Mouse (Mus musculus): ENCODE results near the gene Hdac11. TPM values are rescaled to one million over a fixed set of nuclear protein-coding genes. Genes with fewer than 3 reads are reported as not detected.
A peak's percentile ranks its signal among the peaks of the same experiment; 100 is the strongest.
"Not testable (repeated sequence)": the region's sequence is repeated elsewhere in the genome, so short reads cannot be mapped to it uniquely, and the experiment has no call there.

Gene Hdac11
- total and polyA plus RNA-seq, 2 experiments from 2014 or later, result 55.2 to 121 TPM

- peak; percentile 95 for ATAC-seq (ENCODE audit: low FRiP score)
- WGBS, result under 1% methylated on average over 76 of the region's 93 CpGs
- H3K4me3 ChIP-seq (ENCODE audit: low read depth, low read length), result peak within 1 kb of the TSS; percentile 58
- peak; percentile 99 for DNase-seq (ENCODE audit: low spot score)
- 0 out of 2 replicates have a peak, but pooled peaks cover 12% of the 10 kb centered on the region for H3K4me1 ChIP-seq (ENCODE audit: insufficient read depth, low read length)
- no peaks in the 10 kb centered on the region for H3K9me3 ChIP-seq (ENCODE audit: low read length)
- no peaks in the 10 kb centered on the region for H3K27me3 ChIP-seq (ENCODE audit: insufficient read depth, low read length)
- H3K9ac ChIP-seq (replicated peaks; ENCODE audit: low read length, poor library complexity, severe bottlenecking), result peak within 1 kb of the TSS; percentile 69
- TF ChIP-seq CTCF (IDR thresholded peaks at IDR 0.05), result peak; percentile 80
- no peaks in the 10 kb centered on the region for H3K36me3 ChIP-seq (ENCODE audit: insufficient read depth, low read length)
- H3K27ac ChIP-seq (ENCODE audit: low read depth, low read length), result peak within 1 kb of the TSS; percentile 86
- H3K4me2 ChIP-seq (ENCODE audit: low read depth, low read length, poor library complexity, severe bottlenecking), result peak within 1 kb of the TSS; percentile 79
Observed at GRCm38 (mm10) chr6:91116244-91117145, 40.0 kb upstream of the Hdac11 start, which contains the start of gene Nup210. Gene Nup210, minus strand, starts transcription at chr6:91116829.

- peak overlapping the region; percentile 58 for H3K4me3 ChIP-seq (ENCODE audit: low read depth, low read length)
Observed at GRCm38 (mm10) chr6:91117149-91117548, 39.3 kb upstream of the Hdac11 start.

GRCm38 (mm10) chr6:91118526-91118925 is 37.9 kb upstream of the Hdac11 start:
- Histone ChIP-seq H3K9me3 (ENCODE audit: low read length) (no peaks in the 10 kb centered on the region), H3K4me1 (ENCODE audit: insufficient read depth, low read length) (0 out of 2 replicates have a peak, but pooled peaks cover 12% of the 10 kb centered on the region), H3K27me3 (ENCODE audit: insufficient read depth, low read length) (no peaks in the 10 kb centered on the region), H3K9ac (replicated peaks; ENCODE audit: low read length, poor library complexity, severe bottlenecking) (no peak overlapping the region), H3K4me2 (ENCODE audit: low read depth, low read length, poor library complexity, severe bottlenecking) (no peak overlapping the region), H3K36me3 (ENCODE audit: insufficient read depth, low read length) (no peaks in the 10 kb centered on the region), H3K4me3 (ENCODE audit: low read depth, low read length) (no peak overlapping the region), H3K27ac (ENCODE audit: low read depth, low read length) (no peak overlapping the region)
- no peak for DNase-seq (ENCODE audit: low spot score)
- no peak for ATAC-seq (ENCODE audit: low FRiP score)
- no peak for TF ChIP-seq CTCF (IDR thresholded peaks at IDR 0.05)

More at GRCm38 (mm10) chr6:91117149-91117548, 39.3 kb upstream of the Hdac11 start:
- WGBS, result 0% methylated on average over 9 of the region's 9 CpGs
- H3K9ac ChIP-seq (replicated peaks; ENCODE audit: low read length, poor library complexity, severe bottlenecking), result peak overlapping the region; percentile 69; the same call in 1 of the 2 replicates
- no peaks in the 10 kb centered on the region for H3K27me3 ChIP-seq (ENCODE audit: insufficient read depth, low read length)
- DNase-seq (ENCODE audit: low spot score), result peak; percentile 74
- peak overlapping the region; percentile 86 for H3K27ac ChIP-seq (ENCODE audit: low read depth, low read length)
- no peaks in the 10 kb centered on the region for H3K36me3 ChIP-seq (ENCODE audit: insufficient read depth, low read length)
- 0 out of 2 replicates have a peak, but pooled peaks cover 12% of the 10 kb centered on the region for H3K4me1 ChIP-seq (ENCODE audit: insufficient read depth, low read length)
- TF ChIP-seq CTCF (IDR thresholded peaks at IDR 0.05), result no peak
- peak; percentile 67 for ATAC-seq (ENCODE audit: low FRiP score)
- H3K9me3 ChIP-seq (ENCODE audit: low read length), result no peaks in the 10 kb centered on the region
- H3K4me2 ChIP-seq (ENCODE audit: low read depth, low read length, poor library complexity, severe bottlenecking), result peak overlapping the region; percentile 79

- no peak for ATAC-seq (ENCODE audit: low FRiP score)
- TF ChIP-seq CTCF (IDR thresholded peaks at IDR 0.05), result no peak
- H3K4me3 ChIP-seq (ENCODE audit: low read depth, low read length), result no peak overlapping the region
- no peaks in the 10 kb centered on the region for H3K36me3 ChIP-seq (ENCODE audit: insufficient read depth, low read length)
- WGBS, result 66% methylated on average over 2 of the region's 2 CpGs
- no peak for DNase-seq (ENCODE audit: low spot score)
- no peak overlapping the region for H3K4me2 ChIP-seq (ENCODE audit: low read depth, low read length, poor library complexity, severe bottlenecking)
- no peaks in the 10 kb centered on the region for H3K27me3 ChIP-seq (ENCODE audit: insufficient read depth, low read length)
- H3K9me3 ChIP-seq (ENCODE audit: low read length), result no peaks in the 10 kb centered on the region
- 0 out of 2 replicates have a peak, but pooled peaks cover 12% of the 10 kb centered on the region for H3K4me1 ChIP-seq (ENCODE audit: insufficient read depth, low read length)
- no peak overlapping the region for H3K9ac ChIP-seq (replicated peaks; ENCODE audit: low read length, poor library complexity, severe bottlenecking)
- H3K27ac ChIP-seq (ENCODE audit: low read depth, low read length), result no peak overlapping the region
Observed at GRCm38 (mm10) chr6:91120206-91120605, 36.3 kb upstream of the Hdac11 start.

- not testable (repeated sequence) for H3K27ac ChIP-seq (ENCODE audit: low read depth, low read length); H3K9me3 ChIP-seq (ENCODE audit: low read length); H3K9ac ChIP-seq (replicated peaks; ENCODE audit: low read length, poor library complexity, severe bottlenecking); H3K4me1 ChIP-seq (ENCODE audit: insufficient read depth, low read length); H3K27me3 ChIP-seq (ENCODE audit: insufficient read depth, low read length); DNase-seq (ENCODE audit: low spot score); ATAC-seq (ENCODE audit: low FRiP score); H3K4me2 ChIP-seq (ENCODE audit: low read depth, low read length, poor library complexity, severe bottlenecking); H3K36me3 ChIP-seq (ENCODE audit: insufficient read depth, low read length); H3K4me3 ChIP-seq (ENCODE audit: low read depth, low read length)
- WGBS, result 90% methylated on average over 7 of the region's 7 CpGs
Observed at GRCm38 (mm10) chr6:91121089-91121488, 35.4 kb upstream of the Hdac11 start.

GRCm38 (mm10) chr6:91123453-91123852 is 33.0 kb upstream of the Hdac11 start:
- no peaks in the 10 kb centered on the region for H3K9me3 ChIP-seq (ENCODE audit: low read length)
- no peak overlapping the region for H3K9ac ChIP-seq (replicated peaks; ENCODE audit: low read length, poor library complexity, severe bottlenecking)
- no peak for TF ChIP-seq CTCF (IDR thresholded peaks at IDR 0.05)
- H3K27ac ChIP-seq (ENCODE audit: low read depth, low read length), result no peak overlapping the region
- no peaks in the 10 kb centered on the region for H3K27me3 ChIP-seq (ENCODE audit: insufficient read depth, low read length)
- H3K4me2 ChIP-seq (ENCODE audit: low read depth, low read length, poor library complexity, severe bottlenecking), result no peak overlapping the region
- no peak for ATAC-seq (ENCODE audit: low FRiP score)
- 78% methylated on average over 3 of the region's 3 CpGs for WGBS
- DNase-seq (ENCODE audit: low spot score), result no peak
- no peaks in the 10 kb centered on the region for H3K36me3 ChIP-seq (ENCODE audit: insufficient read depth, low read length)
- no peaks in the 10 kb centered on the region for H3K4me1 ChIP-seq (ENCODE audit: insufficient read depth, low read length)
- no peak overlapping the region for H3K4me3 ChIP-seq (ENCODE audit: low read depth, low read length)
